Mouse (Mus musculus) heart, adult 2 months (tissue): Measurements from ENCODE around the gene Syt7.

Source experiments
- CTCF ChIP-seq: fragments of 200-600 bp; IDR thresholded peaks from 2 replicates; pipeline ENCODE4 v1.8.1; 2022; ENCODE audit warnings: antibody characterized with exemption, mild to moderate bottlenecking, moderate library complexity
- EP300 ChIP-seq: fragments of 200-500 bp; IDR thresholded peaks from 2 replicates; pipeline ENCODE4 v1.6.1; 2011; ENCODE audit warnings: low read depth, low read length, control low read depth; ENCODE audit not compliant: insufficient read depth
- POLR2A ChIP-seq: fragments of 200-500 bp; IDR thresholded peaks from 2 replicates; pipeline ENCODE4 v1.6.1; 2011; ENCODE audit warnings: mild to moderate bottlenecking, low read depth, low read length, control low read depth; ENCODE audit not compliant: insufficient read depth

GRCm38 (mm10) chr19:10415508-10415907, 26.6 kb downstream of the Syt7 start:
- no peak for TF ChIP-seq CTCF
- TF ChIP-seq POLR2A, result no peak
- TF ChIP-seq EP300, result no peak
